In the genomic region with DNA sequence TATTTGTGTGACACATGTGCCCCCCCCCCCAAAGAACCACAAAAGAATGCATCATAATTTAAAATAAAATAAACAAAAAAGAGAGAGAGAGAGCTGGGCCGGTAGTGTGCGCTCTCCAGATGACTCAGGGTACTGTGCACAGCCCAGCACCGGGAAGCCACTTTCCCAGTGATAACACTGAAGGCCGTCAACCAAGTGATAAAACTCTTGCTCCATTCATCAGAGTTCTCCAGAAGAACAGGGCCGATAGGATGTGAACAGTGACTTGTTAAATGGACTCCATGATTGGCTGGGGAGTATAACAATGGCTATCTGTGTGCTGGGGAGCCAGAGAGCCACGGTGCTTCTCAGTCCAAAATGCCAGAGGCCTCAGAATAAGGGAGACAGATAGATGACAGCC, we compare ENCODE assay signal across 18 mouse cellular contexts. TPM values are rescaled to one million over a fixed set of nuclear protein-coding genes. Genes with fewer than 3 reads are reported as not detected.
DNase-seq lines count a peak whose midpoint lies in the region; ATAC-seq lines count a peak whose summit lies in the region.
"Had no signal": no experiment of that assay in that cellular context is flagged by ENCODE, and none has a peak within 500 bp of the region (broad histone marks: within the 10 kb centered on the region; RNA-seq: fewer than 3 reads in every experiment).

No protein-coding gene starts in this region.

- no peak overlapping the region for H3K4me3 ChIP-seq in heart, embryonic 12.5 days
- no peak overlapping the region for H3K4me3 ChIP-seq in liver, embryonic 15.5 days (replicated peaks)
- H3K4me3 ChIP-seq in hindbrain, embryonic 16.5 days (ENCODE audit: low read length): no peak overlapping the region
- no peak overlapping the region for H3K4me3 ChIP-seq in embryonic facial prominence, embryonic 10.5 days
- H3K4me3 ChIP-seq: embryonic facial prominence, embryonic 12.5 days; gastrocnemius, adult 2 months; hindbrain, embryonic 15.5 days; kidney, embryonic 15.5 days; limb, embryonic 15.5 days; neural tube, embryonic 13.5 days had no signal

- peak; percentile 51; the same call in 1 of the 2 replicates for ATAC-seq in heart, embryonic 12.5 days (ENCODE audit: insufficient number of reproducible peaks, low FRiP score)
- ATAC-seq in erythroblast, adult 5-6 weeks (replicated peaks; ENCODE audit: low FRiP score, poor library complexity, severe bottlenecking): peak; percentile 96
- peak; percentile 90 for ATAC-seq in liver, embryonic 15.5 days (ENCODE audit: insufficient read depth)
- no peak for ATAC-seq in hindbrain, embryonic 16.5 days

- no peak overlapping the region for H3K27ac ChIP-seq in heart, embryonic 12.5 days (ENCODE audit: poor library complexity, severe bottlenecking)
- H3K27ac ChIP-seq in liver, embryonic 15.5 days (replicated peaks): no peak overlapping the region
- H3K27ac ChIP-seq in hindbrain, embryonic 16.5 days (ENCODE audit: low read depth, low read length): no peak overlapping the region
- H3K27ac ChIP-seq in embryonic facial prominence, embryonic 10.5 days (replicated peaks): no peak overlapping the region
- H3K27ac ChIP-seq: embryonic facial prominence, embryonic 12.5 days; gastrocnemius, adult 2 months; hindbrain, embryonic 15.5 days; kidney, embryonic 15.5 days; limb, embryonic 15.5 days; neural tube, embryonic 13.5 days had no signal

- no peaks in the 10 kb centered on the region for H3K36me3 ChIP-seq in heart, embryonic 12.5 days
- H3K36me3 ChIP-seq in liver, embryonic 15.5 days (replicated peaks): no peaks in the 10 kb centered on the region
- H3K36me3 ChIP-seq in hindbrain, embryonic 16.5 days (ENCODE audit: control insufficient read depth, insufficient read depth, low read length): no peaks in the 10 kb centered on the region
- no peaks in the 10 kb centered on the region for H3K36me3 ChIP-seq in embryonic facial prominence, embryonic 10.5 days (replicated peaks)
- H3K36me3 ChIP-seq: embryonic facial prominence, embryonic 12.5 days; hindbrain, embryonic 15.5 days; kidney, embryonic 15.5 days; limb, embryonic 15.5 days; neural tube, embryonic 13.5 days had no signal

- no peak overlapping the region for H3K9ac ChIP-seq in heart, embryonic 12.5 days
- no peak overlapping the region for H3K9ac ChIP-seq in liver, embryonic 15.5 days
- H3K9ac ChIP-seq in hindbrain, embryonic 16.5 days (ENCODE audit: low read depth, low read length): no peak overlapping the region
- H3K9ac ChIP-seq: embryonic facial prominence, embryonic 12.5 days; hindbrain, embryonic 15.5 days; kidney, embryonic 15.5 days; limb, embryonic 15.5 days; neural tube, embryonic 13.5 days had no signal

- 12% methylated on average over 6 of the region's 6 CpGs for WGBS in heart, embryonic 12.5 days
- WGBS in liver, embryonic 15.5 days (ENCODE audit: insufficient replicate concordance): 19% methylated on average over 6 of the region's 6 CpGs
- WGBS in hindbrain, embryonic 16.5 days: 67% methylated on average over 6 of the region's 6 CpGs
- 60% methylated on average over 6 of the region's 6 CpGs for WGBS in embryonic facial prominence, embryonic 10.5 days

- H3K4me2 ChIP-seq in heart, embryonic 12.5 days: no peak overlapping the region
- H3K4me2 ChIP-seq in liver, embryonic 15.5 days: no peak overlapping the region
- H3K4me2 ChIP-seq in hindbrain, embryonic 16.5 days (ENCODE audit: low read length): no peak overlapping the region
- H3K4me2 ChIP-seq: embryonic facial prominence, embryonic 12.5 days; hindbrain, embryonic 15.5 days; kidney, embryonic 15.5 days; limb, embryonic 15.5 days; neural tube, embryonic 13.5 days had no signal

- no peak for DNase-seq in heart, adult 9 months (ENCODE audit: low spot score in 2 of 2)
- peak; percentile 71 for DNase-seq in MEL-GATA-1-ER (ENCODE audit: extremely low read depth, low read depth)
- DNase-seq in MN1 (ENCODE audit: low spot score): no peak
- DNase-seq in embryonic facial prominence, embryonic 10.5 days (ENCODE audit: low spot score): no peak
- DNase-seq: B cell, adult 2 months; cerebellum, postnatal 25 days; gastrocnemius, adult 2 months; lung, postnatal 36 days; retina, postnatal 1 day had no signal

- no peaks in the 10 kb centered on the region for H3K27me3 ChIP-seq in heart, embryonic 12.5 days (replicated peaks)
- no peaks in the 10 kb centered on the region for H3K27me3 ChIP-seq in liver, embryonic 15.5 days
- H3K27me3 ChIP-seq in hindbrain, embryonic 16.5 days (replicated peaks; ENCODE audit: control insufficient read depth, insufficient read depth, low read length): no peaks in the 10 kb centered on the region
- no peaks in the 10 kb centered on the region for H3K27me3 ChIP-seq in embryonic facial prominence, embryonic 10.5 days (replicated peaks; ENCODE audit: low read depth, poor library complexity, severe bottlenecking)
- H3K27me3 ChIP-seq: embryonic facial prominence, embryonic 12.5 days; hindbrain, embryonic 15.5 days; kidney, embryonic 15.5 days; limb, embryonic 15.5 days; neural tube, embryonic 13.5 days had no signal

- peaks cover 8% of the 10 kb centered on the region; the same call in 1 of the 2 replicates for H3K4me1 ChIP-seq in heart, embryonic 12.5 days (replicated peaks)
- peaks cover 8% of the 10 kb centered on the region; the same call in 1 of the 2 replicates for H3K4me1 ChIP-seq in liver, embryonic 15.5 days (replicated peaks)
- H3K4me1 ChIP-seq in hindbrain, embryonic 16.5 days (ENCODE audit: control insufficient read depth, insufficient read depth, low read depth, low read length): no peaks in the 10 kb centered on the region
- H3K4me1 ChIP-seq in embryonic facial prominence, embryonic 10.5 days: no peaks in the 10 kb centered on the region
- H3K4me1 ChIP-seq: embryonic facial prominence, embryonic 12.5 days; hindbrain, embryonic 15.5 days; kidney, embryonic 15.5 days; limb, embryonic 15.5 days; neural tube, embryonic 13.5 days had no signal

- H3K9me3 ChIP-seq in heart, embryonic 12.5 days (replicated peaks): no peaks in the 10 kb centered on the region
- no peaks in the 10 kb centered on the region for H3K9me3 ChIP-seq in liver, embryonic 15.5 days (replicated peaks)
- no peaks in the 10 kb centered on the region for H3K9me3 ChIP-seq in hindbrain, embryonic 16.5 days (ENCODE audit: control insufficient read depth, low read length)
- H3K9me3 ChIP-seq in embryonic facial prominence, embryonic 10.5 days: no peaks in the 10 kb centered on the region
- H3K9me3 ChIP-seq: embryonic facial prominence, embryonic 12.5 days; hindbrain, embryonic 15.5 days; kidney, embryonic 15.5 days; limb, embryonic 15.5 days; neural tube, embryonic 13.5 days had no signal

RNA-seq across cellular contexts. Expression of a gene that starts 53.2 kb away (rescaled TPM):
- polyA plus RNA-seq in heart, embryonic 12.5 days (2016; fragmentation: Nextera tagmentation; extraction: Ambion mirVana): 89.3 and 89.4 TPM in 2 replicates
- 342 and 346 TPM in 2 replicates for total RNA-seq in erythroblast, adult 5-6 weeks (2015; ENCODE audit: low replicate concordance)
- 603 and 703 TPM in 2 replicates for total RNA-seq in erythroblast, adult 5-6 weeks (2017; ENCODE audit: low replicate concordance)
- 86.3 and 95.2 TPM in 2 replicates for polyA plus RNA-seq in liver, embryonic 15.5 days (2015; fragmentation: Nextera tagmentation; extraction: Ambion mirVana)
- polyA plus RNA-seq in hindbrain, embryonic 16.5 days (2015; fragmentation: Nextera tagmentation; extraction: Ambion mirVana): 12.6 and 12.7 TPM in 2 replicates
- polyA plus RNA-seq in embryonic facial prominence, embryonic 10.5 days (2016; fragmentation: Nextera tagmentation; extraction: Ambion mirVana): 45.9 and 49.6 TPM in 2 replicates
